Mouse (Mus musculus) forebrain, embryonic 14.5 days (tissue): ENCODE data around the gene Pus7. TPM values are rescaled to one million over a fixed set of nuclear protein-coding genes. Genes with fewer than 3 reads are reported as not detected.

ENCODE experiments used
- ATAC-seq: fragments of 200-750 bp; cut with Nextera tagmentation; 2 replicates; pipeline ENCODE4 v1.8.0; 2017; ENCODE audit warnings: mild to moderate bottlenecking, moderate library complexity
- DNase-seq: peaks from one replicate; pipeline ENCODE4 v3.0.0-alpha.2; 2015; ENCODE audit warnings: low spot score
- H3K27ac ChIP-seq: fragments of 300-500 bp; sonication (generic); 2 replicates; pipeline ENCODE4 v1.5.1; 2014; ENCODE audit warnings: low read depth, mild to moderate bottlenecking, control low read depth, low read length, moderate library complexity
- H3K27me3 ChIP-seq: fragments of 300-500 bp; sonication (generic); replicated peaks from 2 replicates; pipeline ENCODE4 v1.6.1; 2014; ENCODE audit warnings: low read length, control low read depth, mixed read lengths; ENCODE audit not compliant: control insufficient read depth, insufficient read depth
- H3K36me3 ChIP-seq: fragments of 300-500 bp; sonication (generic); 2 replicates; pipeline ENCODE4 v1.6.1; 2014; ENCODE audit warnings: low read length, control low read depth; ENCODE audit not compliant: control insufficient read depth, insufficient read depth
- H3K4me1 ChIP-seq: fragments of 300-500 bp; sonication (generic); 2 replicates; pipeline ENCODE4 v1.6.1; 2014; ENCODE audit warnings: antibody characterized with exemption, low read length, control low read depth; ENCODE audit not compliant: control insufficient read depth, insufficient read depth
- H3K4me2 ChIP-seq: fragments of 300-500 bp; sonication (generic); 2 replicates; pipeline ENCODE4 v1.6.1; 2014; ENCODE audit warnings: mild to moderate bottlenecking, control low read depth, low read length
- H3K4me3 ChIP-seq: fragments of 300-500 bp; sonication (generic); 2 replicates; pipeline ENCODE4 v1.5.1; 2014; ENCODE audit warnings: low read depth, low read length, control low read depth
- H3K9ac ChIP-seq: fragments of 300-500 bp; sonication (generic); 2 replicates; pipeline ENCODE4 v1.6.1; 2014; ENCODE audit warnings: mild to moderate bottlenecking, low read length, control low read depth, moderate library complexity
- H3K9me3 ChIP-seq: fragments of 300-500 bp; sonication (generic); replicated peaks from 2 replicates; pipeline ENCODE4 v1.6.1; 2016; ENCODE audit warnings: low read length, control low read depth, mixed read lengths; ENCODE audit not compliant: control insufficient read depth
- WGBS: fragments of 180-500 bp; shearing (Covaris S2); extraction: QIAGEN DNeasy Blood & Tissue Kit; methylation state at CpG from one replicate; pipeline ENCODE4 v1.1.7; 2014; 5-methylcytosine and 5-hydroxymethylcytosine counted together
- polyA plus RNA-seq: library from polyadenylated mRNA; unstranded; fragments of >200 nt; fragmentation: Nextera tagmentation; extraction: Ambion mirVana; gene quantifications from 2 replicates; pipeline ENCODE4 v1.2.1, GENCODE M21; 2014

Gene Pus7
- polyA plus RNA-seq, 1 experiment from 2014 or later: 11.6 TPM

- no peaks in the 10 kb centered on the region for H3K4me1 ChIP-seq
- WGBS: 98% methylated on average over 5 of the region's 5 CpGs
- ATAC-seq (no peak), DNase-seq (no peak)
- H3K4me2 ChIP-seq: no peak overlapping the region
- no peak overlapping the region for H3K27ac ChIP-seq
- no peaks in the 10 kb centered on the region for H3K9me3 ChIP-seq
- no peaks in the 10 kb centered on the region for H3K27me3 ChIP-seq
- peaks cover 41% of the 10 kb centered on the region for H3K36me3 ChIP-seq
- no peak overlapping the region for H3K4me3 ChIP-seq
- H3K9ac ChIP-seq: no peak overlapping the region
Measured at GRCm38 (mm10) chr5:23764557-23764956, 19.0 kb downstream of the Pus7 start.

GRCm38 (mm10) chr5:23762531-23762930 is 21.0 kb downstream of the Pus7 start:
- H3K36me3 ChIP-seq: peaks cover 31% of the 10 kb centered on the region
- no peaks in the 10 kb centered on the region for H3K4me1 ChIP-seq
- 92% methylated on average over 6 of the region's 6 CpGs for WGBS
- ATAC-seq (no peak), DNase-seq (no peak)
- H3K4me3 ChIP-seq: no peak overlapping the region
- no peaks in the 10 kb centered on the region for H3K9me3 ChIP-seq
- no peak overlapping the region for H3K27ac ChIP-seq
- no peak overlapping the region for H3K9ac ChIP-seq
- H3K4me2 ChIP-seq: no peak overlapping the region
- no peaks in the 10 kb centered on the region for H3K27me3 ChIP-seq

- H3K4me2 ChIP-seq: no peak overlapping the region
- peak; percentile 66 for DNase-seq
- H3K9ac ChIP-seq: no peak overlapping the region
- peaks cover 26% of the 10 kb centered on the region; the same call in 1 of the 2 replicates for H3K36me3 ChIP-seq
- WGBS: 51% methylated on average over 2 of the region's 2 CpGs
- peak; percentile 63 for ATAC-seq
- H3K27ac ChIP-seq: no peak overlapping the region
- no peaks in the 10 kb centered on the region for H3K9me3 ChIP-seq
- no peaks in the 10 kb centered on the region for H3K4me1 ChIP-seq
- no peaks in the 10 kb centered on the region for H3K27me3 ChIP-seq
- H3K4me3 ChIP-seq: no peak overlapping the region
Measured at GRCm38 (mm10) chr5:23758633-23759032, 24.9 kb downstream of the Pus7 start.

DNA sequence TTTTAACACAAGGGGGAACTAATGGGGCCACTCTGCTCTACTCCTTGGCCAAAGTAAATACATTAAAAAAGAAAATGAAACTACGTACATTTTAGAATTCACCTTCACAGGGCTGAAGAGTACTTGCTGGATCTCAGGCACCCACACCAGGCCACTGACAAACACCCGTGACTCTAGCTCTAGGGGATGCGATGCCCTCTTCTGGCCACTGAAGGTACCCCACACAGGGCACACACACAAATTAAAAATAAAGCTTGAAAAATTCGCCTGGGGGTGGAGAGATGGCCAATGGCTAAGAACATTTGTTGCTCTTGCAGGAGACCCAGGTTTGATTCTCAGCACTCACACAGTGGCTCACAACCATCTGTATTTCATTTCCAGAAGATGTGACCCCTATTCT is 27.1 kb downstream of the Pus7 start:
- ATAC-seq: no peak
- Histone ChIP-seq H3K27ac (no peak overlapping the region), H3K27me3 (no peaks in the 10 kb centered on the region), H3K36me3 (peaks cover 24% of the 10 kb centered on the region; the same call in 1 of the 2 replicates), H3K9me3 (no peaks in the 10 kb centered on the region), H3K4me2 (no peak overlapping the region), H3K9ac (no peak overlapping the region), H3K4me3 (no peak overlapping the region), H3K4me1 (no peaks in the 10 kb centered on the region)
- WGBS: 95% methylated on average over 4 of the region's 4 CpGs
- no peak for DNase-seq

- ATAC-seq (no peak), DNase-seq (no peak)
- Histone ChIP-seq H3K4me2 (no peak overlapping the region), H3K4me1 (no peaks in the 10 kb centered on the region), H3K36me3 (peaks cover 22% of the 10 kb centered on the region; the same call in 1 of the 2 replicates), H3K27me3 (no peaks in the 10 kb centered on the region), H3K9me3 (no peaks in the 10 kb centered on the region), H3K27ac (no peak overlapping the region), H3K9ac (no peak overlapping the region), H3K4me3 (no peak overlapping the region)
- WGBS: 96% methylated on average over 9 of the region's 9 CpGs
Measured at GRCm38 (mm10) chr5:23755591-23755990, 27.9 kb downstream of the Pus7 start.

GRCm38 (mm10) chr5:23749882-23750281 is 33.6 kb downstream of the Pus7 start:
- DNase-seq (no peak), ATAC-seq (no peak)
- Histone ChIP-seq H3K36me3 (peaks cover 19% of the 10 kb centered on the region), H3K9me3 (no peaks in the 10 kb centered on the region), H3K9ac (no peak overlapping the region), H3K4me3 (no peak overlapping the region), H3K27ac (no peak overlapping the region), H3K4me1 (no peaks in the 10 kb centered on the region), H3K27me3 (no peaks in the 10 kb centered on the region), H3K4me2 (no peak overlapping the region)
- 52% methylated on average over 2 of the region's 2 CpGs for WGBS

- DNase-seq: no peak
- H3K27me3 ChIP-seq: no peaks in the 10 kb centered on the region
- no peak overlapping the region for H3K4me2 ChIP-seq
- H3K27ac ChIP-seq: no peak overlapping the region
- no peak for ATAC-seq
- no peaks in the 10 kb centered on the region for H3K4me1 ChIP-seq
- H3K36me3 ChIP-seq: peaks cover 44% of the 10 kb centered on the region
- no peak overlapping the region for H3K9ac ChIP-seq
- no peaks in the 10 kb centered on the region for H3K9me3 ChIP-seq
- WGBS: 97% methylated on average over 12 of the region's 12 CpGs
- H3K4me3 ChIP-seq: no peak overlapping the region
Measured at GRCm38 (mm10) chr5:23743261-23743660, 40.2 kb downstream of the Pus7 start.

GRCm38 (mm10) chr5:23737111-23737510 is 46.4 kb downstream of the Pus7 start:
- no peaks in the 10 kb centered on the region for H3K9me3 ChIP-seq
- WGBS: 74% methylated on average over 4 of the region's 4 CpGs
- H3K9ac ChIP-seq: no peak overlapping the region
- H3K4me3 ChIP-seq: no peak overlapping the region
- no peaks in the 10 kb centered on the region for H3K27me3 ChIP-seq
- ATAC-seq: no peak
- H3K4me2 ChIP-seq: no peak overlapping the region
- peaks cover 11% of the 10 kb centered on the region for H3K36me3 ChIP-seq
- no peak overlapping the region for H3K27ac ChIP-seq
- no peak for DNase-seq
- H3K4me1 ChIP-seq: no peaks in the 10 kb centered on the region

- H3K9ac ChIP-seq: no peak overlapping the region
Measured at GRCm38 (mm10) chr5:23736366-23736765, 47.1 kb downstream of the Pus7 start.

More at GRCm38 (mm10) chr5:23736366-23736765, 47.1 kb downstream of the Pus7 start:
- Histone ChIP-seq H3K27ac (no peak overlapping the region), H3K4me1 (no peaks in the 10 kb centered on the region), H3K36me3 (0 out of 2 replicates have a peak, but pooled peaks cover 4% of the 10 kb centered on the region), H3K9me3 (no peaks in the 10 kb centered on the region), H3K4me2 (no peak overlapping the region), H3K4me3 (no peak overlapping the region), H3K27me3 (no peaks in the 10 kb centered on the region)
- ATAC-seq (no peak), DNase-seq (no peak)
- 80% methylated on average over 4 of the region's 4 CpGs for WGBS
